Mouse (Mus musculus) forebrain, embryonic 12.5 days (tissue): Measurements from ENCODE around the gene Fancl. TPM values are rescaled to one million over a fixed set of nuclear protein-coding genes. Genes with fewer than 3 reads are reported as not detected.

Source experiments
- ATAC-seq: fragments of 200-750 bp; cut with Nextera tagmentation; 2 replicates; pipeline ENCODE4 v1.8.0; 2017; ENCODE audit warnings: moderate TSS enrichment; ENCODE audit not compliant: low FRiP score
- H3K27ac ChIP-seq: fragments of 300-500 bp; sonication (generic); 2 replicates; pipeline ENCODE4 v1.5.1; 2016; ENCODE audit warnings: mild to moderate bottlenecking
- H3K27me3 ChIP-seq: fragments of 300-500 bp; sonication (generic); 2 replicates; pipeline ENCODE4 v1.6.1; 2016; ENCODE audit warnings: mild to moderate bottlenecking
- H3K36me3 ChIP-seq: fragments of 300-500 bp; sonication (generic); replicated peaks from 2 replicates; pipeline ENCODE4 v1.6.1; 2016; ENCODE audit warnings: mild to moderate bottlenecking
- H3K4me1 ChIP-seq: fragments of 300-500 bp; sonication (generic); 2 replicates; pipeline ENCODE4 v1.6.1; 2016
- H3K4me2 ChIP-seq: fragments of 300-500 bp; sonication (generic); 2 replicates; pipeline ENCODE4 v1.6.1; 2016; ENCODE audit warnings: mild to moderate bottlenecking, moderate library complexity
- H3K4me3 ChIP-seq: fragments of 300-500 bp; sonication (generic); replicated peaks from 2 replicates; pipeline ENCODE4 v1.5.1; 2016; ENCODE audit warnings: mild to moderate bottlenecking
- H3K9ac ChIP-seq: fragments of 300-500 bp; sonication (generic); 2 replicates; pipeline ENCODE4 v1.6.1; 2016; ENCODE audit warnings: mild to moderate bottlenecking
- H3K9me3 ChIP-seq: fragments of 300-500 bp; sonication (generic); 2 replicates; pipeline ENCODE4 v1.6.1; 2016
- WGBS: fragments of 180-500 bp; shearing (Covaris S2); methylation state at CpG from one replicate; pipeline ENCODE4 v1.1.7; 2016; 5-methylcytosine and 5-hydroxymethylcytosine counted together
- polyA plus RNA-seq: library from polyadenylated mRNA; unstranded; fragments of >200 nt; fragmentation: Nextera tagmentation; extraction: Ambion mirVana; gene quantifications from 2 replicates; pipeline ENCODE4 v1.2.1, GENCODE M21; 2016

Gene Fancl
- polyA plus RNA-seq, 1 experiment from 2014 or later, result 25.0 TPM

GRCm38 (mm10) chr11:26513683-26514082 lies 127.7 kb downstream of the Fancl start:
- ATAC-seq, result no peak
- H3K9ac ChIP-seq, result no peak overlapping the region

GRCm38 (mm10) chr11:26516086-26516485 lies 130.2 kb downstream of the Fancl start:
- Histone ChIP-seq H3K4me1 (no peaks in the 10 kb centered on the region), H3K36me3 (no peaks in the 10 kb centered on the region), H3K4me3 (no peak overlapping the region), H3K9me3 (no peaks in the 10 kb centered on the region), H3K27ac (no peak overlapping the region), H3K27me3 (no peaks in the 10 kb centered on the region), H3K9ac (no peak overlapping the region), H3K4me2 (no peak overlapping the region)
- WGBS, result 77% methylated on average over 2 of the region's 2 CpGs
- ATAC-seq, result no peak

More at GRCm38 (mm10) chr11:26513683-26514082, 127.7 kb downstream of the Fancl start:
- H3K4me3 ChIP-seq, result no peak overlapping the region
- H3K4me1 ChIP-seq, result no peaks in the 10 kb centered on the region
- no peak overlapping the region for H3K27ac ChIP-seq
- H3K36me3 ChIP-seq, result no peaks in the 10 kb centered on the region; the same call in 1 of the 2 replicates
- no peaks in the 10 kb centered on the region for H3K9me3 ChIP-seq
- no peaks in the 10 kb centered on the region for H3K27me3 ChIP-seq
- H3K4me2 ChIP-seq, result no peak overlapping the region

GRCm38 (mm10) chr11:26518991-26519390 lies 133.1 kb downstream of the Fancl start:
- no peak overlapping the region for H3K27ac ChIP-seq
- no peaks in the 10 kb centered on the region for H3K27me3 ChIP-seq
- no peaks in the 10 kb centered on the region for H3K36me3 ChIP-seq
- ATAC-seq, result no peak
- H3K4me3 ChIP-seq, result no peak overlapping the region
- 87% methylated on average over 3 of the region's 3 CpGs for WGBS
- no peaks in the 10 kb centered on the region for H3K9me3 ChIP-seq
- no peak overlapping the region for H3K9ac ChIP-seq
- no peaks in the 10 kb centered on the region for H3K4me1 ChIP-seq
- no peak overlapping the region for H3K4me2 ChIP-seq

Other genes with a start within 250 kb of the Fancl start
- gene 5730522E02Rik, start 175.4 kb upstream of the Fancl start, polyA plus RNA-seq, result 9.2 and 10.6 TPM in 2 replicates
- gene Gm6899, start 207.1 kb downstream of the Fancl start, polyA plus RNA-seq, result not detected in 2 replicates
- 14.6 and 17.1 TPM in 2 replicates for gene Vrk2, start 207.9 kb downstream of the Fancl start, polyA plus RNA-seq